Mouse (Mus musculus): ENCODE measurements around the gene Gli3.

DNA sequence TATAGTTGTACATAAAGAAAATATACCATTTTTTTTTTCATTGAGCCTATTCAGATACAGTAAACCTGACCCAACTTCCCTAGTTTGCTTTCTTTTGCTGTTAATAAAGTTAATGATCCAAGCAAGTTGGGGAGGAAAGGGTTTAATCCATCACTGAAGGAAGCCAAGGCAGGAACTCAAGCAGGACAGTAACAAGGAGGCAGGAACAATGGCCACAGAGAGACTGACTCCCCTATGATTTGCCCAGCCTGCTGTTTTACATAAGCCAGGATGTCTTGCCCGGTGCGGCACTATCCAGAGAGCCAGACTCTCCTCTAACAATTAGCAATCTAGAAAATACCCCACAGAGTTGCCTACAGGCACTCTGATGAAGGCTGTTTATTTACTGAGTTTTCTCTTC, 17.4 kb upstream of the Gli3 start:
- TF ChIP-seq MYOG (IDR thresholded peaks at IDR 0.05; ENCODE audit: control insufficient read depth, extremely low read depth, insufficient read length), result no peak
- TF ChIP-seq CTCF (IDR thresholded peaks at IDR 0.05; ENCODE audit: control insufficient read depth, insufficient read depth, insufficient read length), result no peak
- TF ChIP-seq USF1 (IDR thresholded peaks at IDR 0.05; ENCODE audit: low read depth), result no peak
- TF ChIP-seq CEBPB (IDR thresholded peaks at IDR 0.05; ENCODE audit: low read depth), result no peak
- TF ChIP-seq MAX (IDR thresholded peaks at IDR 0.05), result no peak
